Mouse (Mus musculus): ENCODE data around the gene Casq1.

Gene Casq1

GRCm38 (mm10) chr1:172183056-172183455 is 36.6 kb downstream of the Casq1 start:
- peak; percentile 17 for DNase-seq (ENCODE audit: extremely low read depth, low read depth)

- DNase-seq (ENCODE audit: extremely low read depth, low read depth), result no peak
These were observed 37.9 kb downstream of the Casq1 start for GRCm38 (mm10) chr1:172181777-172182176.

GRCm38 (mm10) chr1:172180881-172181280 is 38.8 kb downstream of the Casq1 start:
- no peak for DNase-seq (ENCODE audit: extremely low read depth, low read depth)

GRCm38 (mm10) chr1:172179102-172179501 is 40.6 kb downstream of the Casq1 start:
- no peak for DNase-seq (ENCODE audit: extremely low read depth, low read depth)

GRCm38 (mm10) chr1:172177791-172178190 is 41.9 kb downstream of the Casq1 start:
- no peak for DNase-seq (ENCODE audit: extremely low read depth, low read depth)

GRCm38 (mm10) chr1:172173181-172173580 is 46.5 kb downstream of the Casq1 start:
- DNase-seq (ENCODE audit: extremely low read depth, low read depth), result no peak

- DNase-seq (ENCODE audit: extremely low read depth, low read depth), result no peak
These were observed 47.3 kb downstream of the Casq1 start for GRCm38 (mm10) chr1:172172381-172172780.

- DNase-seq (ENCODE audit: extremely low read depth, low read depth), result no peak
These were observed 49.9 kb downstream of the Casq1 start for GRCm38 (mm10) chr1:172169809-172170208.

GRCm38 (mm10) chr1:172167911-172168310 is 51.8 kb downstream of the Casq1 start:
- no peak for DNase-seq (ENCODE audit: extremely low read depth, low read depth)

GRCm38 (mm10) chr1:172162959-172163358 is 56.7 kb downstream of the Casq1 start:
- DNase-seq (ENCODE audit: extremely low read depth, low read depth), result no peak

GRCm38 (mm10) chr1:172162009-172162408 is 57.7 kb downstream of the Casq1 start:
- no peak for DNase-seq (ENCODE audit: extremely low read depth, low read depth)

GRCm38 (mm10) chr1:172160508-172160907 is 59.2 kb downstream of the Casq1 start:
- DNase-seq (ENCODE audit: extremely low read depth, low read depth), result no peak

GRCm38 (mm10) chr1:172159970-172160369 is 59.7 kb downstream of the Casq1 start:
- no peak for DNase-seq (ENCODE audit: extremely low read depth, low read depth)
